Mouse (Mus musculus): ENCODE data around the gene Tor4a. TPM values are rescaled to one million over a fixed set of nuclear protein-coding genes. Genes with fewer than 3 reads are reported as not detected.

The Tor4a gene
- total and polyA plus RNA-seq, 3 experiments, result 12.6 to 20.4 (median 15.3) TPM

- in situ Hi-C loops (cut with MboI; ENCODE audit: low pct_ligation_motif_present, low pct_unique_long_range_greater_than_20kb, low sequenced_read_pairs), result no loop called here
- no peak for DNase-seq (ENCODE audit: extremely low read depth)
- peaks cover 70% of the 10 kb centered on the region for H3K27me3 ChIP-seq (replicated peaks)
- TF ChIP-seq ELF1 (IDR thresholded peaks at IDR 0.05; ENCODE audit: low read depth, low read length), result no peak
- TF ChIP-seq POLR2AphosphoS2 (IDR thresholded peaks at IDR 0.05; ENCODE audit: low read depth, low read length), result no peak
- TF ChIP-seq NELFE (IDR thresholded peaks at IDR 0.05; ENCODE audit: low read depth, low read length), result no peak
- no peak for TF ChIP-seq BHLHE40 (IDR thresholded peaks at IDR 0.05; ENCODE audit: low read depth, low read length)
- TF ChIP-seq JUND (conservative IDR thresholded peaks at IDR 0.05; ENCODE audit: low read depth, low read length), result no peak
- TF ChIP-seq MAZ (IDR thresholded peaks at IDR 0.05; ENCODE audit: low read depth, low read length), result no peak
- no peak for TF ChIP-seq RAD21 (IDR thresholded peaks at IDR 0.05; ENCODE audit: low read depth, low read length)
- no peak for TF ChIP-seq ZMIZ1 (IDR thresholded peaks at IDR 0.05; ENCODE audit: low read depth, low read length)
- no peak for TF ChIP-seq JUN (IDR thresholded peaks at IDR 0.05; ENCODE audit: insufficient read depth, low read depth, low read length)
- TF ChIP-seq KAT2A (IDR thresholded peaks at IDR 0.05; ENCODE audit: insufficient replicate concordance, low read length), result no peak
- TF ChIP-seq CHD2 (IDR thresholded peaks at IDR 0.05; ENCODE audit: low read length), result no peak
- TF ChIP-seq MAX (IDR thresholded peaks at IDR 0.05; ENCODE audit: low read length), result no peak
- no peak for TF ChIP-seq IRF4 (IDR thresholded peaks at IDR 0.05; ENCODE audit: low read depth, low read length)
- TF ChIP-seq MAFK (IDR thresholded peaks at IDR 0.05; ENCODE audit: insufficient replicate concordance, low read length), result no peak
- TF ChIP-seq CTCF (conservative IDR thresholded peaks at IDR 0.05 in 1 of 2, IDR thresholded peaks at IDR 0.05 in 1 of 2; ENCODE audit: low read depth in 2 of 2, low read length in 2 of 2), result no peak
- TF ChIP-seq SMC3 (IDR thresholded peaks at IDR 0.05; ENCODE audit: low read depth, low read length), result no peak
- TF ChIP-seq MXI1 (IDR thresholded peaks at IDR 0.05; ENCODE audit: low read depth, low read length), result no peak
- no peak for TF ChIP-seq NRF1 (IDR thresholded peaks at IDR 0.05; ENCODE audit: low read depth, low read length)
- no peak for TF ChIP-seq USF2 (conservative IDR thresholded peaks at IDR 0.05; ENCODE audit: low read depth, low read length)
- no peak overlapping the region for H3K27ac ChIP-seq (ENCODE audit: insufficient read depth, low read depth)
- H3K4me2 ChIP-seq (ENCODE audit: insufficient read depth, low read depth, poor library complexity, severe bottlenecking), result no peak overlapping the region
- H3K9ac ChIP-seq (ENCODE audit: insufficient read depth, low read depth), result no peak overlapping the region
- dilution Hi-C loops (cut with MboI; ENCODE audit: extremely low pct_ligation_motif_present, extremely low pct_unique_long_range_greater_than_20kb, low sequenced_read_pairs), result no loop called here
- H3K4me3 ChIP-seq (replicated peaks in 1 of 3; ENCODE audit: low read depth in 2 of 3, low read length in 2 of 3, poor library complexity in 1 of 3), result no peak overlapping the region
- H3K79me2 ChIP-seq (replicated peaks; ENCODE audit: control insufficient read depth, extremely low read depth, insufficient read depth, poor library complexity, severe bottlenecking), result no peaks in the 10 kb centered on the region
- no peaks in the 10 kb centered on the region for H3K9me3 ChIP-seq (replicated peaks; ENCODE audit: low read length)
- H3K4me1 ChIP-seq (ENCODE audit: control insufficient read depth in 1 of 2, insufficient read depth in 2 of 2), result peaks cover 6 to 21% of the 10 kb centered on the region in 2 experiments
- no peaks in the 10 kb centered on the region for H3K36me3 ChIP-seq (replicated peaks in 1 of 2; ENCODE audit: control insufficient read depth in 1 of 2, insufficient read depth in 1 of 2, low read length in 1 of 2)
Measured at GRCm38 (mm10) chr2:25231038-25231437, 34.4 kb upstream of the Tor4a start.

GRCm38 (mm10) chr2:25230581-25230980 lies 33.9 kb upstream of the Tor4a start:
- H3K9me3 ChIP-seq (replicated peaks; ENCODE audit: low read length), result no peaks in the 10 kb centered on the region
- no peaks in the 10 kb centered on the region for H3K79me2 ChIP-seq (replicated peaks; ENCODE audit: control insufficient read depth, extremely low read depth, insufficient read depth, poor library complexity, severe bottlenecking)
- no peak for TF ChIP-seq RAD21 (IDR thresholded peaks at IDR 0.05; ENCODE audit: low read depth, low read length)
- no peak for TF ChIP-seq IRF4 (IDR thresholded peaks at IDR 0.05; ENCODE audit: low read depth, low read length)
- TF ChIP-seq ZMIZ1 (IDR thresholded peaks at IDR 0.05; ENCODE audit: low read depth, low read length), result no peak
- no peak overlapping the region for H3K9ac ChIP-seq (ENCODE audit: insufficient read depth, low read depth)
- H3K27me3 ChIP-seq (replicated peaks), result peaks cover 65% of the 10 kb centered on the region
- in situ Hi-C loops (cut with MboI; ENCODE audit: low pct_ligation_motif_present, low pct_unique_long_range_greater_than_20kb, low sequenced_read_pairs) (no loop called here), dilution Hi-C loops (cut with MboI; ENCODE audit: extremely low pct_ligation_motif_present, extremely low pct_unique_long_range_greater_than_20kb, low sequenced_read_pairs) (no loop called here)
- DNase-seq (ENCODE audit: extremely low read depth), result no peak
- no peaks in the 10 kb centered on the region for H3K36me3 ChIP-seq (replicated peaks in 1 of 2; ENCODE audit: control insufficient read depth in 1 of 2, insufficient read depth in 1 of 2, low read length in 1 of 2)
- H3K27ac ChIP-seq (ENCODE audit: insufficient read depth, low read depth), result no peak overlapping the region
- H3K4me3 ChIP-seq (replicated peaks in 1 of 3; ENCODE audit: low read depth in 2 of 3, low read length in 2 of 3, poor library complexity in 1 of 3), result no peak overlapping the region
- H3K4me1 ChIP-seq (ENCODE audit: control insufficient read depth in 1 of 2, insufficient read depth in 2 of 2), result peaks cover 4 to 25% of the 10 kb centered on the region in 2 experiments; a peak in 3 of 4 replicates
- H3K4me2 ChIP-seq (ENCODE audit: insufficient read depth, low read depth, poor library complexity, severe bottlenecking), result no peak overlapping the region
